In genomic region chr9:86986703-86987296, GRCm38 (mm10) we compare ENCODE assay signal across 23 mouse cellular contexts. TPM values are rescaled to one million over a fixed set of nuclear protein-coding genes. Genes with fewer than 3 reads are reported as not detected.
DNase-seq lines count a peak whose midpoint lies in the region; ATAC-seq lines count a peak whose summit lies in the region.
"Had no signal": no experiment of that assay in that cellular context is flagged by ENCODE, and none has a peak within 500 bp of the region (broad histone marks: within the 10 kb centered on the region; RNA-seq: fewer than 3 reads in every experiment).

No protein-coding gene starts in this region.

- H3K36me3 ChIP-seq in kidney, embryonic 15.5 days, result no peaks in the 10 kb centered on the region
- no peaks in the 10 kb centered on the region for H3K36me3 ChIP-seq in midbrain, embryonic 11.5 days (ENCODE audit: control insufficient read depth, insufficient read depth, low read length)
- H3K36me3 ChIP-seq in midbrain, embryonic 10.5 days, result no peaks in the 10 kb centered on the region
- no peaks in the 10 kb centered on the region for H3K36me3 ChIP-seq in embryonic facial prominence, embryonic 10.5 days (replicated peaks)
- H3K36me3 ChIP-seq in neural tube, embryonic 12.5 days, result no peaks in the 10 kb centered on the region
- H3K36me3 ChIP-seq: embryonic facial prominence, embryonic 15.5 days; heart, embryonic 10.5 days; hindbrain, embryonic 12.5 days; intestine, embryonic 15.5 days had no signal

- no peaks in the 10 kb centered on the region for H3K9me3 ChIP-seq in kidney, embryonic 15.5 days (replicated peaks)
- H3K9me3 ChIP-seq in midbrain, embryonic 11.5 days (ENCODE audit: control insufficient read depth, low read length), result no peaks in the 10 kb centered on the region
- no peaks in the 10 kb centered on the region for H3K9me3 ChIP-seq in midbrain, embryonic 10.5 days (replicated peaks)
- H3K9me3 ChIP-seq in embryonic facial prominence, embryonic 10.5 days, result no peaks in the 10 kb centered on the region
- no peaks in the 10 kb centered on the region for H3K9me3 ChIP-seq in neural tube, embryonic 12.5 days
- H3K9me3 ChIP-seq: embryonic facial prominence, embryonic 15.5 days; heart, embryonic 10.5 days; hindbrain, embryonic 12.5 days; intestine, embryonic 15.5 days had no signal

- no peak overlapping the region for H3K9ac ChIP-seq in kidney, embryonic 15.5 days
- no peak overlapping the region for H3K9ac ChIP-seq in midbrain, embryonic 11.5 days (ENCODE audit: low read length)
- no peak overlapping the region for H3K9ac ChIP-seq in neural tube, embryonic 12.5 days
- H3K9ac ChIP-seq: embryonic facial prominence, embryonic 15.5 days; hindbrain, embryonic 12.5 days; intestine, embryonic 15.5 days had no signal

- no peak overlapping the region for H3K4me3 ChIP-seq in kidney, embryonic 15.5 days (replicated peaks)
- H3K4me3 ChIP-seq in midbrain, embryonic 11.5 days (ENCODE audit: low read depth, low read length), result no peak overlapping the region
- no peak overlapping the region for H3K4me3 ChIP-seq in midbrain, embryonic 10.5 days
- no peak overlapping the region for H3K4me3 ChIP-seq in embryonic facial prominence, embryonic 10.5 days
- no peak overlapping the region for H3K4me3 ChIP-seq in neural tube, embryonic 12.5 days
- H3K4me3 ChIP-seq: embryonic facial prominence, embryonic 15.5 days; heart, embryonic 10.5 days; hindbrain, embryonic 12.5 days; intestine, embryonic 15.5 days; left cerebral cortex, adult 2 months had no signal

- no peak overlapping the region for H3K4me2 ChIP-seq in kidney, embryonic 15.5 days
- H3K4me2 ChIP-seq in midbrain, embryonic 11.5 days, result no peak overlapping the region
- H3K4me2 ChIP-seq in neural tube, embryonic 12.5 days (replicated peaks), result no peak overlapping the region
- H3K4me2 ChIP-seq: embryonic facial prominence, embryonic 15.5 days; hindbrain, embryonic 12.5 days; intestine, embryonic 15.5 days; liver, embryonic 11.5 days had no signal

- peak; percentile 69 for ATAC-seq in kidney, embryonic 15.5 days (replicated peaks; ENCODE audit: low FRiP score)
- ATAC-seq in midbrain, embryonic 11.5 days (ENCODE audit: low FRiP score), result peak; percentile 46; the same call in 1 of the 2 replicates
- ATAC-seq in neural tube, embryonic 12.5 days (ENCODE audit: low FRiP score, low read depth), result peak; percentile 44; the same call in 1 of the 2 replicates
- ATAC-seq: forebrain, embryonic 16.5 days; intestine, embryonic 15.5 days; lung, postnatal 0 days had no signal

- no peak for DNase-seq in kidney, adult 18-20 months
- DNase-seq in midbrain, embryonic 11.5 days (ENCODE audit: low spot score, missing footprints), result no peak
- no peak for DNase-seq in midbrain, embryonic 10.5 days (ENCODE audit: low spot score)
- DNase-seq in embryonic facial prominence, embryonic 10.5 days (ENCODE audit: low spot score), result peak; percentile 59
- no peak for DNase-seq in cerebellum, adult 18-20 months
- DNase-seq: adrenal gland, postnatal 36 days; cerebellum, adult 2 months; cerebellum, postnatal 36 days; gastrocnemius, postnatal 36 days; kidney, postnatal 25 days; left cerebral cortex, postnatal 4 days; spleen, adult 18-20 months had no signal

- H3K27me3 ChIP-seq in kidney, embryonic 15.5 days, result no peaks in the 10 kb centered on the region
- H3K27me3 ChIP-seq in midbrain, embryonic 11.5 days (ENCODE audit: control insufficient read depth, insufficient read depth, low read length), result no peaks in the 10 kb centered on the region
- H3K27me3 ChIP-seq in midbrain, embryonic 10.5 days (ENCODE audit: low read depth, poor library complexity, severe bottlenecking), result no peaks in the 10 kb centered on the region
- no peaks in the 10 kb centered on the region for H3K27me3 ChIP-seq in embryonic facial prominence, embryonic 10.5 days (replicated peaks; ENCODE audit: low read depth, poor library complexity, severe bottlenecking)
- H3K27me3 ChIP-seq in neural tube, embryonic 12.5 days (replicated peaks), result no peaks in the 10 kb centered on the region
- H3K27me3 ChIP-seq: CH12.LX; embryonic facial prominence, embryonic 15.5 days; hindbrain, embryonic 12.5 days; intestine, embryonic 15.5 days had no signal

- peaks cover 7% of the 10 kb centered on the region; the same call in 1 of the 2 replicates for H3K4me1 ChIP-seq in kidney, embryonic 15.5 days
- H3K4me1 ChIP-seq in midbrain, embryonic 11.5 days (ENCODE audit: control insufficient read depth, insufficient read depth, low read length), result no peaks in the 10 kb centered on the region
- H3K4me1 ChIP-seq in midbrain, embryonic 10.5 days, result no peaks in the 10 kb centered on the region
- peaks cover 21% of the 10 kb centered on the region for H3K4me1 ChIP-seq in embryonic facial prominence, embryonic 10.5 days
- H3K4me1 ChIP-seq in neural tube, embryonic 12.5 days, result no peaks in the 10 kb centered on the region; the same call in 1 of the 2 replicates
- H3K4me1 ChIP-seq: intestine, embryonic 15.5 days had no signal

- 18% methylated on average over 7 of the region's 7 CpGs for WGBS in kidney, embryonic 15.5 days
- WGBS in midbrain, embryonic 11.5 days, result 72% methylated on average over 7 of the region's 7 CpGs
- 79% methylated on average over 7 of the region's 7 CpGs for WGBS in midbrain, embryonic 10.5 days
- WGBS in embryonic facial prominence, embryonic 10.5 days, result 49% methylated on average over 7 of the region's 7 CpGs
- 67% methylated on average over 7 of the region's 7 CpGs for WGBS in neural tube, embryonic 12.5 days

- peak overlapping the region; percentile 48 for H3K27ac ChIP-seq in kidney, embryonic 15.5 days
- H3K27ac ChIP-seq in midbrain, embryonic 11.5 days (ENCODE audit: low read depth, low read length), result no peak overlapping the region
- no peak overlapping the region for H3K27ac ChIP-seq in midbrain, embryonic 10.5 days (replicated peaks)
- H3K27ac ChIP-seq in embryonic facial prominence, embryonic 10.5 days (replicated peaks), result no peak overlapping the region
- no peak overlapping the region for H3K27ac ChIP-seq in neural tube, embryonic 12.5 days
- H3K27ac ChIP-seq: embryonic facial prominence, embryonic 15.5 days; heart, embryonic 10.5 days; hindbrain, embryonic 12.5 days; intestine, embryonic 15.5 days; left cerebral cortex, adult 2 months had no signal

RNA-seq across cellular contexts. Expression of gene Ripply2, which starts 28.5 kb away (rescaled TPM):
- polyA plus RNA-seq in kidney, embryonic 15.5 days (2015; fragmentation: Nextera tagmentation; extraction: Ambion mirVana), result 2.0 TPM in 2 replicates
- polyA plus RNA-seq in midbrain, embryonic 11.5 days (2014; fragmentation: Nextera tagmentation; extraction: Ambion mirVana), result 0.63 and 0.67 TPM in 2 replicates
- 0.52 and 1.0 TPM in 2 replicates for polyA plus RNA-seq in midbrain, embryonic 10.5 days (2016; fragmentation: Nextera tagmentation; extraction: Ambion mirVana)
- polyA plus RNA-seq in embryonic facial prominence, embryonic 10.5 days (2016; fragmentation: Nextera tagmentation; extraction: Ambion mirVana), result 0.67 TPM in 1 of 2 replicates, not detected in the other
- 2.3 and 3.7 TPM in 2 replicates for polyA plus RNA-seq in neural tube, embryonic 12.5 days (2016; fragmentation: Nextera tagmentation; extraction: Ambion mirVana)
- polyA plus RNA-seq: embryonic facial prominence, embryonic 15.5 days; liver, embryonic 11.5 days; lung, postnatal 0 days had no signal

RNA-seq across cellular contexts. Expression of gene Cyb5r4, which starts 35.0 kb away (rescaled TPM):
- 66.3 and 71.7 TPM in 2 replicates for polyA plus RNA-seq in kidney, embryonic 15.5 days (2015; fragmentation: Nextera tagmentation; extraction: Ambion mirVana)
- polyA plus RNA-seq in midbrain, embryonic 11.5 days (2014; fragmentation: Nextera tagmentation; extraction: Ambion mirVana), result 126 and 134 TPM in 2 replicates
- 98.6 and 102 TPM in 2 replicates for polyA plus RNA-seq in midbrain, embryonic 10.5 days (2016; fragmentation: Nextera tagmentation; extraction: Ambion mirVana)
- 70.9 and 72.8 TPM in 2 replicates for polyA plus RNA-seq in embryonic facial prominence, embryonic 10.5 days (2016; fragmentation: Nextera tagmentation; extraction: Ambion mirVana)
- 110 and 116 TPM in 2 replicates for polyA plus RNA-seq in neural tube, embryonic 12.5 days (2016; fragmentation: Nextera tagmentation; extraction: Ambion mirVana)
